Mouse (Mus musculus) heart, postnatal 14 days (tissue): ENCODE measurements around the gene Fam174b. TPM values are rescaled to one million over a fixed set of nuclear protein-coding genes. Genes with fewer than 3 reads are reported as not detected.

Source experiments
- DNase-seq, 2 experiments: peaks; one replicate each; pipeline ENCODE4 v3.0.0; 2021 to 2022
- intact Hi-C: fragments of 180-260 bp; cut with DNase I; formaldehyde crosslinking; loops from one replicate; pipeline ENCODE4 v1.15.1; 2025
- total RNA-seq, 2 experiments: library from RNA; stranded (reverse); gene quantifications; 2 replicates each; pipeline ENCODE4 v1.2.3; 2021

Fam174b gene
- total RNA-seq, 2 experiments from 2014 or later: 132 TPM

- DNase-seq: no peak
- intact Hi-C loops: loop anchor here (2.0 to 5.0 kb wide), 2 partner anchors 59 to 92 kb away; no protein-coding TSS in a partner anchor
Measured at GRCm38 (mm10) chr7:73748437-73749108, 8.5 kb downstream of the Fam174b start.

DNA sequence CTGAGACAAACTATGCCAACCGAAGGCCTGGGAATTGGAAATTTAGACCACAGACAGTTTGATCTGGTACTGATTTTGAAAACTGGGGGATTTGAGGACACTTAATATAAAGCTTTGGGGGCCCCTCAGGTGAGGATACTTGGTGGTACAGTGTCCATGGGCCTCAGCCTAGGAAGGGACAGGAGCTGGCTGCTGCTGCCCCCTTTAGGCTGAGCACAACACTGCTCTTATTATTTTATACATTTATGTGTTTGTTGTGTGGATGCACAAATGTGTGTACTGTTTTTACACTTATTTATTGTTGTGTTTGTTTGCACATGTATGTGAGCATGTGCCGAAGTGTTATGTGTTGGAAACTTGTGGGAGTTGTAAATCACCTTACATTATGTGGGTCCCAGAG lies 9.2 kb downstream of the Fam174b start:
- intact Hi-C loops: loop anchor here (2.0 to 5.0 kb wide), 2 partner anchors 58 to 93 kb away; no protein-coding TSS in a partner anchor
- no peak for DNase-seq

DNA sequence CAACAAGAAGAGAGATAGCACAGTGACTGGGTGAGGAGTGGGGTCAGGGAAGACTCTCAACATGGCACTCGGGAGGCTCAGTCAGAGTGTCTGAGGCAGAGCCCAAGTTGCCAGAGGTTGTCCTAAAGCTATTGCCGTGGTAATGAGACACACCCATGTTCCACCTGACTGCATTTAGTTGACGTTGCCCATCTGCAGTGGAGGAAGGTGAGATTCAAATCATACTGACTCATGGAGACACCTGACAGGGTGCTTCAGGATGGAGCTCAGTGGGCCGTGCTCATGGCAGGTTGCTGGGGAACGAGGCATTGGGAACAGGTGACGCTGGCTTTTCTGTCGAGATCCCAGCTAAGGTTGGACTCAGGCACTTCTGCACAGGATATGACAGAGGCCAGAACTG lies 9.9 kb downstream of the Fam174b start:
- intact Hi-C loops: loop anchor here (2.0 to 10.0 kb wide), 3 partner anchors 57 to 605 kb away; no protein-coding TSS in a partner anchor
- DNase-seq: no peak

- no peak for DNase-seq
- intact Hi-C loops: loop anchor here (10.0 kb wide), 1 partner anchor 601 kb away; no protein-coding TSS in a partner anchor
Measured at GRCm38 (mm10) chr7:73753598-73753997, 13.5 kb downstream of the Fam174b start.

- intact Hi-C loops: loop anchor here (10.0 kb wide), 1 partner anchor 599 kb away; no protein-coding TSS in a partner anchor
- no peak for DNase-seq
Measured at GRCm38 (mm10) chr7:73755377-73756110, 15.4 kb downstream of the Fam174b start.

- intact Hi-C loops: no loop called here
Measured at GRCm38 (mm10) chr7:73761691-73762189, 21.6 kb downstream of the Fam174b start.

DNA sequence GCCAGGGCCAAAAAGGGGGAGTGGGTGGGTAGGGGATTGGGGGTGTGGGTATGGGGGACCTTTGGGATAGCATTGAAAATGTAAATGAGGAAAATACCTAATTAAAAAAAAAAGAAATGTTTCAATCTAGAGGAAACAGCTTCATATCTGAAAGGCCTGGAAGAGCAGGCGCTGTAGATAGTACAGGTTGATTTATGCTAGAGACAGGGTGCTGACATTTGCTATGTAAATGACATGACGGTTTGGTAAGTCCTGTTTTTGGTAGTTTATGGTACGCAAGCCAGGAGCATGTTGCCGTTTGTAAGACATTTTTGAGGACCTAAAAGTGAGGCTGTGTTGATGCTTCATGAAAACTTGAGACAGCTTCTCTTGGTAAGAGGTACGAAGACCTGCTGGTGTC lies 24.6 kb downstream of the Fam174b start:
- intact Hi-C loops: no loop called here
- DNase-seq: no peak

More at GRCm38 (mm10) chr7:73761691-73762189, 21.6 kb downstream of the Fam174b start:
- no peak for DNase-seq

- intact Hi-C loops: no loop called here
- DNase-seq: no peak
Measured at GRCm38 (mm10) chr7:73765186-73765903, 25.2 kb downstream of the Fam174b start.

- intact Hi-C loops: no loop called here
- DNase-seq: peak in 1 of 2 experiments; percentile 31
Measured at GRCm38 (mm10) chr7:73769224-73769623, 29.1 kb downstream of the Fam174b start.

- DNase-seq: peak; percentile 27 to 32
- intact Hi-C loops: no loop called here
Measured at GRCm38 (mm10) chr7:73771384-73772274, 31.5 kb downstream of the Fam174b start.

GRCm38 (mm10) chr7:73772275-73772765 lies 32.2 kb downstream of the Fam174b start:
- no peak for DNase-seq
- intact Hi-C loops: no loop called here

DNA sequence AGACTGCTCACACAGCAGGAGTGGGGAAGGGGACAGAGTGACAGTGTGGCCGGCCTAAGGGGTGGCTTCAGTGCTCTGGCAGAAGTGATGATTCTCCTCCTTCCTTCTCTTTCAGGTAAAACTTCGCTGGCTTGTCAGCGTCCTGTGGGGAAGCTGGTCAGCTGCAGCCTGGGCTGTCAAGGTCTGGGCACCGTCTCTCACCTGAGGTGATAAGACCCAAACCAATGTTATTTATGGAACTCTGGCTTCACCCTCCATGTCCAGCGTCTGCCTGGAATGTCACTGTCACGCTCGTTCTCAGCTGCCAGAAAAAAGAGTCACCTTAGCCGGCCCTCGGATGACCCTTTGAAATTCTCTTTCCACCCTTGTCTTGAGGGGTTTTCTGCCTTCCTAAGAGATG lies 34.7 kb downstream of the Fam174b start:
- intact Hi-C loops: no loop called here
- peak in 1 of 2 experiments; percentile 35 for DNase-seq

GRCm38 (mm10) chr7:73777777-73778176 lies 37.7 kb downstream of the Fam174b start:
- intact Hi-C loops: no loop called here
- no peak for DNase-seq

DNA sequence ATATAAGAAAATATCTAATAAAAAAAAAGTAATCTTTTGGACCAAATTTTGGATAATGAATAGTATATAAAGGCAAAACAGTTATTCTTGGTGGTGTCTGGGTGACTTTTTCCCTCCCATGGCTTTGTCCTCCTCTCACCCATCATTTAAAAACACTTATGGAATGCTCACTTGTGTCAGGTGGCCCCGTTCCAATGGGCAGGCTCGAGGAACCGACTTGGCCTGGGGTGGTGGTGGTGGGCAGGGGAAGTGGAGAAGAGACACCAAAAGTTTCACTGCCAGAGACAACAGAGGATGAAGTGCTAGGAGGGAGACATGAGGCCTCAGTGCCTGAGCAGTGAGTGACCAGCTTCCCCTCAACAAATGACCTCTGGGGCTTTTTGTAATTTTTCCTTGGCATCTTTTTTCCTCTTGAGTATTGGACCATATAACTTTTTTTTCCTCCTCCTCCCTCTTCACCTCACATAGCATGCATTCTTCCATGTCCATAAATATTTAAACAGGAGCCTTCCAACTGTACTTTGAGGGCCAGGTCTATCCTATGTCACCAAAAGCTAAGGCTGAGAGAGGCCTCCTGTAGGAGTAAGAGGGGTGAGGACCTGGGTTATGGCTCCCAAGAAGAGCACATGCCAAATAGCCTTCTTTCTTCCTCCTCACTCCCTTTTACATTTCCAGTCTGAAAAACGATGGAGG lies 44.8 kb downstream of the Fam174b start:
- peak; percentile 37 to 55 for DNase-seq
- intact Hi-C loops: no loop called here

- intact Hi-C loops: no loop called here
- DNase-seq: no peak
Measured at GRCm38 (mm10) chr7:73785815-73786214, 45.7 kb downstream of the Fam174b start.

DNA sequence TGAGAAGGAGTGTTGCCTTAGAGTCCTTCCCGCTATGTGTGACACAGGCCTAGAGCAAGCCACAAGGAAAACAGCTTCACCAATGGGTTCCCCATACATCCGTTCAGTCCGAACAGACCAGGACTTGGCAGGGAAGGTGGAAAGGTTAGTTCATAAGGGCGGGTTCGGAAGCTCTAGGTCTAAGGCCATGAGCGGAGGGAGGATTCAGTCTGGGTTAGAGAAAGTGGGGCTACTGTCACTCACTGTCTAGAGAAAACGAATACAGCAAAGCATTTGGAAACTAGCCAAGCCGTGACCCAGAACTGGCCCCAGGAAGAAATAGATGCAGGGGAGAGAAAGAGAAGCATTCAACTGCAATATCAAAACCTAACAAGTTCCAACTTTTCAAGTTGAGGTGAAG lies 47.4 kb downstream of the Fam174b start:
- intact Hi-C loops: no loop called here
- no peak for DNase-seq

GRCm38 (mm10) chr7:73791096-73791495 lies 51.0 kb downstream of the Fam174b start:
- DNase-seq: no peak
- intact Hi-C loops: no loop called here

GRCm38 (mm10) chr7:73792155-73792554 lies 52.1 kb downstream of the Fam174b start:
- intact Hi-C loops: no loop called here
- DNase-seq: no peak

DNA sequence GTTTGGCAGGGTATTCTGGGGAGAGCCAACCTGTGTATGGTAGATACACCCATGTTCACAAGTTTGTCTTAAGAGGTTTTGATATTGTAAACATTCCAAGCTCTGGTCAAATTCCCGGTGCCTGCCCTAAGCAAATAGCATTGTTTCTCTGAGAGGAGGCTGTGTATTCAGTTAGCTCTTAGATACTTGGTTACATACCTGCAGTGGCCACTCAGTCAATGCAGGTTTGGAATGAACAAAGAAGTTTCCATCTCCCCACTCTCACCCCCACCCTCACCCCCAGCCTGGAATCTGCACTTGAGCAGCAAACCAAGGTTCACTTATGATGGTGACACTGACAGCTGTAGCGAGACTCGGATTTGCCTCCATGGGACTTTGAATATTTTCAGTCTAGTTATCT lies 52.5 kb downstream of the Fam174b start:
- no peak for DNase-seq
- intact Hi-C loops: no loop called here
